Mouse (Mus musculus) spleen, embryonic (tissue): ENCODE measurements around the gene Bub1b.

Experiments used
- CTCF ChIA-PET: fragments of 350-600 bp; sonication (Branson Sonifier 250); formaldehyde crosslinking; loops from one replicate; lab custom pipeline; 2022; lab: Charles Lee

The Bub1b gene

DNA sequence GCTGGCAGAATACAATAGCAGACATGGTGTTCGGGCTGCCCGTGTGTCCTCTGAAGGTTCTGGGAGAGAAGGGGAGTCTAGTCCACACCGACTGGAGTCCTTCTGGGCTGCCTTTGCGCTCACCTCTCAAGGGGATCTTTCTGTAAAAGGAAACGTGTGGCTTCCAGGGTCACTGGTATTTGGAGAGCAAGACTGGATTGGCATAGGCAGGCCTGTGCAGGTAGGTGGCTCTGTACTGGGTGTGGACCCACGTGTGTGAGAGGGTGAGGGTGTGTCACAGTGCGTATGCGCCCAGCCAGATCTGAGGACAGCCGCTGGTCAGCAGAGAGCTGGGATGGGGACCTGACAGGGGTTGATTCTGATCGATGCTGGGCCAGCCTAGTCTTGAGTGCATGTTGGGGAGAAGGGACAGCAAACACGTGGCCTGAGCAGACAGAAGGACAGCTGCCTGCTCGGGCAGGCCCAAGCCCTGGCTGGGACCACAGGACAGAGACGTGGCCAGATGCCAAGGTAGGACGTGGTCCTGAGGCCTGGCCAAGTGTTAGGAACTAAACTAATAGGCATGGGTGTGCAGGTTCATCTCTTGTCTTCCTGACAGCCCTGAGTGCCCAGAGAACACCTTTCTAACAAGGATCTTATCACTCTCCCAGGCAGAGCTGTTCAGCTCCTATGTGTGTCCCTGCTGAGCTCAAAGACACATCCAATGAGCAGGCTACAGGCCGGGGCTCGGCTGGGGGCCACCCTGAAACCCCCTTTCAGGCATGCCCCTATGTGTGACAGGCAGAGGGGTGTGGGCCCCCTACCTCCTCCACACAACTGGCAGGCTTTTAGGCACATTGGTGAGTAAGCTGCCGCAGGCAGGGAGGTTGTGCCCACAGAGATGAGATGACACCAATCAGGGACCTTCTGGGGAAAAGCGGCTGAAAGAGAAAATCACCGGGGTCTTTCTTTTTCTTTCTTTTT, 66.1 kb downstream of the Bub1b start:
- CTCF ChIA-PET: interaction anchor here (0.6 to 0.7 kb wide), 2 partner anchors 100 to 232 kb away, joined by 3 to 4 read pairs; no protein-coding TSS in a partner anchor

DNA sequence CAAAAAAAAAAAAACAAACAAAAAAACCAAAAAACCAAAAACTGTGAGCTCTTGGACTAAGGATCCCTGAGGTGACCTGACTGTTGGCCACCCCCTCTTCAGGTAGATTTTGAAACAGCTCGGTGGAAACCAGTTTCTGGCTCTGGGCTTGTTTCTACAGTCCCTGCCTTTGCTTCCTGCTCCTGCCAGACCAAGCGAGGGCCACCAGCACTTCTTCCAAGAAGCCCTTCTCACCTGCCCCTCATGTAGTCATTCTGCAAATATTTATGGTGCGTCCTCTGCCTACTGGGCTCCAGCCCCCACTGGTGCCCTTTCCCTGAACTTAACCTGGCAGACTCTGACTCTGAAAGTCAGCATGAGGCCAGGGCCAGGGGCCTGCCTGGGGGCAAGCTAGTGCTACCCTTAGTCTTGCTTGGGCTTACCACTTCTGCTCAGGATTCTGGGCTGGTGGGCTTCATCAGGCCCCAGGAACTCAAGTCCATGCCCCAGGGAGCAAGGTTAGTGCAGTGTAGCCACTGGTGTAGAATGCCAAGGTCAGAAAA, 67.0 kb downstream of the Bub1b start:
- CTCF ChIA-PET: interaction anchor here (0.6 kb wide), 1 partner anchor 100 kb away, joined by 4 read pairs; no protein-coding TSS in a partner anchor

DNA sequence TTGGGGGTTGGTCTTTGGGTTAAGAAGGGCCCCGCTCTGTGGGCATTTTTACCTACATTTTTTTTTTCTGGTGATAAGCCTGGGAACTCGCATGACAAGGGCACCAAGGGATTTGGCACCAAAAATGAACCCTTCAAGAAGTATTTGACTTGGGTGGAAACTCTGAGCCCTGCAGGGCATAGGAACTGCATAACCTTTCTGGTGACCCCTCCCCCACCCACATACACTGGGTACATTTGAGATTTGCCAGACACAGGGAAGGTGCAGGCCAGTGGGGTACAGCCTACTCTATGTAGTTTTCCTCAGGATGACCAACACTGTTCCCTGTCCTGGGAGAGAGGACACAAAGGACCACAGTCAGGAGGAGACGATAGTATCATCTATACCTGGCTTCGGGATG, 67.6 kb downstream of the Bub1b start:
- CTCF ChIA-PET: no interaction called here

DNA sequence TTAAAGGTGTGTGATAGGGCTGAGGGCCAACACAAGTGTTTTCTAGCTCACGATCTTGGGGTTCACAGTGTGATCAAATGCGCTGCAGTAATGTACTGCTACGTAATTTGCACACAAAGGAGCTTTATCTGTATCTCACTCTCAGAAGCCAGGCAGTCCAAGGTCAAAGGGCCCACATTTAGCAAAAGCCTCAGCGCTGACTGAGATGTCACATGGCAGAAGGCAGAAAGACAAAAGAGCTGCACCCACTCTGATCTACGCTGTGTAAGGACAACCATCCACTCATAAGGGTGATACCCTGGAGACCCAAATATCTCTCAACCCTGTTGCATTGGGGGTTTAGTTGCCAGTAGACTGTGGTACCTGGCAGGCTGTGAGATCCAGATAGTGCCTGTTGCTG, 69.2 kb downstream of the Bub1b start:
- CTCF ChIA-PET: no interaction called here

DNA sequence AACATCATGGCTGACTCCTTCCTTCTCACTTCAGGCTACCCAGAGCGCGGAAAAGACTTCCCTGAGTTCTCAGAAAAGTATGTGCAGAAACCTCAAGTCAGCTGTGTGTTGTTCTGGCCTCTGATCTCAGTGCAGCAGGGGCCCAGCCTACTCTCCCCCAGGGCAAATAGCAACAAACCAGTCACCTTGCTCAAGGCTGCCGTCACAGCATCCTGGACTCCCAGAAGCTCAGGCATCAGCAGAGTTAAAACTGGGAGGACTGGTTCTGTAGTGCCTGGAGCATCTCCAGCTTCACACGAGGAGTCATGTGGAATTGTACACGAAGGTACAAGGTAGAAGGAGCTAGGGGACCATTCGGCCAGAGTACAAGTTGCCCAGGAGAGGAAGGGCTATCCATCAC, 71.2 kb downstream of the Bub1b start:
- CTCF ChIA-PET: interaction anchor here (0.7 kb wide), 3 partner anchors 14 to 284 kb away, joined by 3 to 14 read pairs (median 13); no protein-coding TSS in a partner anchor

DNA sequence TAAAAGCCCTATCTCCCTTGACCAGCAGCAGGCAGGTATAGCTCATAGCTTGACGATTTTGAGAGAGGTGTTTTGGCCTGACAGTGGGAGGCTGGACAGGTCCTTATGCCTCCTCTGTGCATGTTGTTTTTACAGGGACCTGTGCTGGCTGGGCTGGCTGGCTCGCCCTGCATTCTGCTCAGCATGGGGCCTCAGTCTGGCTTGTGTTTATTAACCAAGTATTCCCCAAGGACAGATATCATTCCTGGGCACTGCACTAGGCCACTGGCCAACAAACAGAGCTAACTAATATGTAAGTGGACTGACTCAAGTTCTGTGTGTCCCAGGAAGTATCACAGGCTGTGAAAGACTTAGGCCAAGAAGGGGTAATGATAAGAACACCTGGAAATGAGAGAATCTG, 71.8 kb downstream of the Bub1b start:
- CTCF ChIA-PET: interaction anchor here (0.7 kb wide), 2 partner anchors 13 to 284 kb away, joined by 13 to 14 read pairs; no protein-coding TSS in a partner anchor

DNA sequence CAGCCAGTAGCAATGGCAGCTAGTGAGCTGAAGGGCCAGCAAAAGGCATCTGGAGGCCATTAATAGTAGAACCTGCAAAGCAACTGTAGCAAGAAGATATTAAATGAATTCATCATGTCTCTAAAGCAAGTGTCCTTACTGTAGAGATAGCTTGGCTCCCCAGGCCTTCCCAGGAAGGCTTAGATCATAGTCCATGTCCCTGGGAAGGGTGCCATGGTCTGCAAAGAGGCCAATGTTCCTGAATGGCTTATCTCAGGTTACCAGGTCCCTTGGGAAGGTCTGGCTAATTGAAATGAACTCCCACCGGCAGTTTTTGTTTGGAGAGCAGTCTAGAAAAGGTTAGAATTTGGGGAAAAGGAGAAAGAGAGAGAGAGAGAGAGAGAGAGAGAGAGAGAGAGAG, 73.7 kb downstream of the Bub1b start:
- CTCF ChIA-PET: interaction anchor here (1.6 kb wide), 1 partner anchor 24 kb away, joined by 4 read pairs; no protein-coding TSS in a partner anchor

DNA sequence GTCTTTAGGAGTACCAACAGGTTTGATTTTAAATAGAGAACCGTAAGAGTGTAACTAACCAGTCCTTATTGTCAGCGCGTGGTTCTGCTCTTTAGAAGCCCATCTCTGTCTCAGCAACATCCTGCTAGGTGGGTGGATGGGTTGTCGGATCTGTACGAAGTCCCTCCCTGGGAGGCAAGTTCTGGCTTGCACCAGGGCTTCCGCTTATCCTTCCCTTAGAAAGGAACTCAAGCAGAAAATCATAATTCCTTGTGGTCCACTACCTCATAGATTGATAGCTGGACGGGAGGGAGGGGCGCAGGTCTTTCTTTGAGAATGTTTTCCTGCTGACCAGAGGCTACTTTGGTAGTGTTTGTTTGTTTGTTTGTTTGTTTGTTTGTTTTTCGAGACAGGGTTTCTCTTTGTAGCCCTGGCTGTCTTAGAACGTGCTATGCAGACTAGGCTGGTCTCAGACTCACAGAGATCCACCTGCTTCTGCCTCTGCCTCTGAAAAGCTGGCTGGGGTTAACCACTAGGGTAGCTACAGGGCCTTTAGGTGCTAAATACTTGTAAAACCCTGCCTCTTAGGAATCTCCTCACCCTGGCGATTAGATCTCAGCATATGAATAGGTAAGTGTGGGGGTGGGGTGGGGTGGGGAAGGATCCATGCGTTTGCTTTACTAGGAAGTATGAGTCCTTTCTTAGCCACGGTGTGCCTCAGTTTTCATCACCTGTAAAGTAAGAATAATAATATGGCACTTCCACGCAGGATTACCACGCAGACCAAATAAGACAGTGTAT, 75.9 kb downstream of the Bub1b start:
- CTCF ChIA-PET: interaction anchor here (0.5 kb wide), 1 partner anchor 227 kb away, joined by 4 read pairs; no protein-coding TSS in a partner anchor

DNA sequence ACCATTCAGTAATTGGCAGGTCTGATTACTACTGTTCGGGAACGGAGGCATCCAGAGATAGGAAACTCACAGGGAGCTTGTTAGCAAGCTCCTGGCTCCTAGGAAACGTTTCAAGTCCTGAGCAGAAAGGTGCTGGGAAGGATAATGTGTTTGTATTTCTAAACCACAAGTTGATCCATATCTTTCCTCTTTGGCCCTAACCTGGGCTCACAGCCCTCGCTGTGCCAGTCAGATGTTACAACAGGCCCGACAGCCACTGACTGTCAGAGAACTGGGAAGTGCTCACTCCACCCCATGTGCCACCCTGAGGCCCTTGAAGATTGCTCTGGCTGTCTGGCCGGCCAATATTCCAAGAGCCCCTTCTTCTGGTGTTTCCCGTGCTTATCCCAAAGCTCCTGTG, 76.5 kb downstream of the Bub1b start:
- CTCF ChIA-PET: interaction anchor here (0.5 to 0.6 kb wide), 2 partner anchors 93 to 227 kb away, joined by 4 read pairs; no protein-coding TSS in a partner anchor

DNA sequence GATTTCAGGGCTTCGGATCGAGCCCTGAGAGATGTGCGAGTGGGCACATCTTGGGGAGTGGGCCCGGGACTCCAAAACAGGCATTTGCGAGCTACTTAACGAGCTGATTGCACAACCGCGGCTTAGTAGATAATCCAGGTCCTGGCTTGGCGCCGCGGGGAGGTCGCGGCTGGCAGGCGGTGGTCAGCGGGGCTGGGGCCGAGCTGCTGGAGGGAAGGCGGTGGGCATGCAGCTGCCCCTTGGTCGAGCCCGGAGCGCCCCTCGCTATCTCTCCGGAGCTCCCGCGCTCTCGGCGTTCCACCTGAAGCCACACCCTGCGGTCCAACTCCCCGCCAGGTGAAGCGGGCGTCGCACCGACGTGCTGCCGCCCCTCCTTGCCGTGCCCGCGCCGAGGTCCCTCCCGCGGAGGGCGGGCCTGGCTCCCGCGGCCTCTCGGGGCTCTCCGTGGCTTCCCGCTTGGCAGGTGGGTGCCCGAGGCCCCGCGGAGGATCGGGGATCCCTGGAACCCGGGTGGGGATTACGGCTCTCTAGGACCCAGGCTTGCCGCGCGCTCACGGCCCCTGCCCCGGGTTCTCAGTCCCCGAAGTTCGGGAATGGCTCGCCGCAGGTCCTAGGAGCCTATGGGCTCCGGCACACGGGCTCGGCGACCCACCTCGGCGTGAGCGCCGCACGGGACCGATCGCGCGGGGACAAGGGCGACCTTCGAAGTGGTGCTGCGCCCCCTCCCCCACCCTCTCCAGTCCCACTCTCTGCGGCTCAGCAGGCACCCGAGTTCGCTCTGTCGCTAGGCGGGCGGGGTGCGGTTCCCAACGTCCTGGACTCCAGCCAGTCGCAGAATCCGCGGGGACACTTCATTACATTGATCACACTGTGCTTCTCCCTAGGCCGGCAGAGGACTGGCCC, 79.1 kb downstream of the Bub1b start:
- CTCF ChIA-PET: no interaction called here

DNA sequence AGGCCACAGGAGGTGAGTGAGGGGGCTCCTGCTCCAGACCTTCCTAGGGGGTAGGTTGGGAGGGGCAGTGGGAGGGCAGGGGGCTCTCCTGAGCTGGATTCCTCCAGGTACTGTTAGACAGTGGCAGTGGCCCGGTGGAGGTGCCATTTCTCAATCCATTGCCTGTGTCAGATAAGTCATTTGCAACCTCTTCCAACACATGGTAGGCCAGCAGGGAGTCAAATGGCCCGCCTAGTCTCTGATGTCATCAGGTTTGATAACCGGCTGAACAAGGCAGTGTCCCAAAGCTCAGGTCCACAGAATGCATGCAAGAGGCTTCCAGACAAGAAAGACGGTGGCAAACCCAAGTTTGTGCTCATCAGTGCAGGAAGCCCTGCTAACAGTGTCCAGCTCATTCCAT, 79.8 kb downstream of the Bub1b start:
- CTCF ChIA-PET: no interaction called here

DNA sequence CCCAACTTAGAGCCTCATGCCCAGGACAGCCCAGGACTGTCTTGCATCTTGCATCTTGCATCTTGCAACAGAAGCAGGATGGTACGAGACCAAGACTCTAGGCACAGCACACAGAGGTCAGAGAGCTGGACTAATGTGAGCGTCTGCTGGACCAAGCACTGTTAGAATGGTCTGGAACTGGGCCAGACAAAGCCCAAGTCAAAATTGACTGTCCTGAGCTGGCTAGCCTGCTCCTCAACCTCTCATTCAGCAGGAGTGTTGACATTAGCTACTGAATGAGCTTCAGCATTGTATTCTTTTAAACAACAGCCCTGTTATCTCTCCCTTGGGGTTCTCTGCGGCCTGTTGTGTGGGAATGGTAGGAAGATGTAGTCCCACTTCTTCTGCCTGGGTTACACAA, 81.6 kb downstream of the Bub1b start:
- CTCF ChIA-PET: interaction anchor here (1.1 kb wide), 1 partner anchor 95 kb away, joined by 8 read pairs; no protein-coding TSS in a partner anchor

DNA sequence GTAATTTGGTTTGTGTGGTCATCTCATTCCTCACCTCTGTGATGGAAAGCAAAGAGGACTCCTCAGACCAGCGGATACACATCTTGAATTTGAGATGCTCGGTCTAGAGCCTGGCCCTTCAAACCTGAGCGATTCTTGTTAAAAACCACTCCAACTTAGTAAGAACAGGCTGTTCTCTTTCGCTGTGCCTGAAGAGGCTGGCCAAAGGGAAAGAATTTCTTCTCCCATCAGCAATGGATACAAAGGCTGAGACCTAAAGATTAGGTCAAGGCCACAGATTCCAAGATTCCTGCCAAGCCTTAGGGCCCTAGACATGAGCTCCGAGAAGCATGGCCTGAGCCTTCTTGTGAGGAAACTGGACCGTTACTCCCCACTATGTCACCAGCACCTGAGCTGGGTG, 82.9 kb downstream of the Bub1b start:
- CTCF ChIA-PET: no interaction called here

DNA sequence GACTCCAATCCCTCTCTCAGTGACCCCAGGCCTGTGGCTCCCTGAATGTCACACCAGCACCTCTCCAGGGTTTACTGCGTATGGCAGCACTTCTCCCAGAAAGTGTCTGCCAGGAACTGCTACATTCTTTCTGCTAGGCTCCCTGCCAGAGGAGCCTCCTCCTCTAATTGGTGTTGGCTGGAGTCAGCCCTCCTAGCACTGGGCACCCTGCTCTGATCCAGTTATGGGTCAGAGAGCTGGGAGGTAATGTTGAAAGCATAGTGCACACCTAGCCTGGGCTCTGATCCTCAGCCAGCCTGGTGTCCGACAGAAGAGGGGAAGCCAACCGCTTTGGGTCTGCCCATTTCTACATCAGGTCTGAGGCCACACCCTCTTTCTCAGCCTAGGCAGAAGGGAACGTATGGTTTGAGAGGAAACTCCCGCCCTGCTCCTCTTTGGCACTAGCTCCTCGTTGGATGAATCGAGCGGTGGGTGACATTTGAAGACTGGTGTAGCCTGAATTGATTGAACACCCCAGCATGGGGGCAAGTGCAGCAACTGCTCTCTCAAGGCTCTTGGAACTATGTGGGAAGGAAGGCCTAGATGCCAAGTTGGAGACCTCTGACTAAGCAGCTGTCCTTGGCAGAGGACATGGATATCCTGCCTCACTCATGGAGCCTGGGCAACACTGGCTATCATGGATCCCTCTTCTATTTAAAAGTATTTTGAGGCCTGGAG, 84.7 kb downstream of the Bub1b start:
- CTCF ChIA-PET: interaction anchor here (0.5 kb wide), 1 partner anchor 13 kb away, joined by 13 read pairs; no protein-coding TSS in a partner anchor

DNA sequence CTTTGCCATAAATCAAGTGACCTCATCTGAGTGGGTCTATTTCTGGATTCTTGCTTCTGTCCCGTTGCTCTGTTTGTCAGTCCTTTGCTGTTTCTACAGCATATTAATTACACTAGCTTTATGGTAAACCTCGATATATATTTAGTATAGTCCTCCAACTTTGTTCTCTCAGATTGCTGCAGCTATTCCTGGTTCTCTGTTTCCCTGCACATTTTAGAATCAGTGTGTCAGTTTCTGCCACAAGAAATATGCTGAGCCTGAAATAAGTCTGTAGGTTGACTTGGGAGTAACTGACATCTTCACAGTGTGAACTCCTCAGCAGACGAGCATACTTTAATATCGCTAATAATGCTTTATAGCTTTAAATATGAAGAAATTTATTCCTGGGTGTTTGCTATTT, 87.1 kb downstream of the Bub1b start:
- CTCF ChIA-PET: interaction anchor here (0.6 kb wide), 1 partner anchor 343 kb away, joined by 3 read pairs; no protein-coding TSS in a partner anchor

DNA sequence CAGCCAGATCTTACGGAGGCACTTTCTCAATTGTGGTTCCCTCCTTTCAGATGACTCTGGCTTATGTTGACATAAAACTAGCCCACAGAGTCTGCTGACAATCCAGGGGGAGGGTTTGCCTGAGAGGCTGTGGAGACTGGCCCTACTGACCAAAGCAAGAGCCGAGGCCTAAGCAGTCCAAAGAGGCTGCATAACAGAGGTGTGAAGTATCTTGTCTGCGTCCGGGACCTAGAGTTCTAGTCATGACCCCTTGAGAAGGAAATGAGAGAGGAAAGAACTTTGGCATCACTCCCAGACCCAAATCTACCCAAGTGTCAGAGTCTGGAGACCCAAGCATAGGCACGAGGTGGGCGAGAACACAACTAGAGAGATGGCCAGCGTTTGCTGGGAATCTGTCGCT, 88.7 kb downstream of the Bub1b start:
- CTCF ChIA-PET: no interaction called here

DNA sequence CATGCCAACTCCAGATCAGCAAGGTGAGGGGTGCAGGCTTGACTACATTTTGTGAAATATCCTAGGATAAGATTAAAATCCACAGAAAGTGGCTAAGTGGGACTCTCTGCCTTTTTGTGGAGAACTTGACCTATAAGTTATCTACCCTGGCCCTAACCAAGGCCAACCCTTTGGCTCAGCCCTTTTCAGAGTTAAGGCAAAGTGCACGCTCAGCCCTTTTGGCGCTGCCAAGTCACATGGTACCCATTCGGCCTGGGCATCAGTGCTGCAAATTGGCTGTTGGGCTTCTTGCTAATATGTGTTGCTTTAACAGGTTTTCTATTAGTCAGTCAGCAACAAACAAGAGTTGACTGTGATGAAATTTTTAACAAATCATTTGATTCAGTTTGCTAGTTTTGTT, 89.8 kb downstream of the Bub1b start:
- CTCF ChIA-PET: no interaction called here

DNA sequence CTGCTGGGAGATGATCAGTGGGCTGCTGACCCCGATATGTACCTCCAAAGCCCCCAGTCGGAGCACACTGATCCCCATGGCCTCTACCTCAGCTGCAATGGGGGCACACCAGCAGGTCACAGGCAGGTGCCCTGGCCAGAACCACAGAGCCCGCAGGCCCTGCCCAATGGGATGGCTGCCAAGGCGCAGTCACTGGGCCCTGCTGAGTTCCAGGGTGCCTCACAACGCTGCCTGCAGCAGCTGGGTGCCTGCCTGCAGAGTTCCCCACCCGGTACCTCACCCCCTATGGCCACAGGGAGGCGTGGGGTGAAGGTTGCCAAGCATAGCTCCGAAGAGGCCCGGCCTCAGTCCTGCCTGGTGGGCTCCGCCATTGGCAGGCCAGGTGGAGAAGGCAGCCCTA, 91.9 kb downstream of the Bub1b start:
- CTCF ChIA-PET: no interaction called here
